Mouse (Mus musculus): ENCODE data around the gene Syngr2.
"Not testable (repeated sequence)": the region's sequence is repeated elsewhere in the genome, so short reads cannot be mapped to it uniquely, and the experiment has no call there.

Gene Syngr2

GRCm38 (mm10) chr11:117832086-117832969 lies 22.9 kb downstream of the Syngr2 start:
- DNase-seq (ENCODE audit: low spot score in 2 of 2), result peak; percentile 36 to 69

DNA sequence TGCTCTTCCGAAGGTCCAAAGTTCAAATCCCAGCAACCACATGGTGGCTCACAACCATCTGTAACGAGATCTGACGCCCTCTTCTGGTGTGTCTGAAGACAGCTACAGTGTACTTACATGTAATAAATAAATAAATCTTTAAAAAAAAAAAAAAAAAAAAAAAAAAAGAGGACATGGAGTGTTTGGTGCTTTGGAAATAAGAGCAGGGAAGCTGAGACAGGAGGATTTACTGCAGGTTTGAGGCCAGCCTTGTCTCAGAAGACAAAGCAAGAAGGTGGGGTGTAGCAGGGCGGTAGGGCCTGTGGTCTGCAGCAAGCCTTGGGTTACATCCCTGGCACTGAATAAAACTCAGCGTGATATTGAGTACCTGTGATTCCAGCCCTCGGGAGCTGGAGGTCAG lies 24.0 kb downstream of the Syngr2 start:
- DNase-seq (ENCODE audit: low spot score in 2 of 2), result not testable (repeated sequence)

- DNase-seq (ENCODE audit: low spot score in 2 of 2), result no peak
Observed at GRCm38 (mm10) chr11:117834086-117834485, 24.6 kb downstream of the Syngr2 start.

GRCm38 (mm10) chr11:117836306-117836705 lies 26.8 kb downstream of the Syngr2 start:
- DNase-seq (ENCODE audit: low spot score in 2 of 2), result no peak

GRCm38 (mm10) chr11:117838572-117838971 lies 29.1 kb downstream of the Syngr2 start:
- DNase-seq (ENCODE audit: low spot score in 2 of 2), result no peak

DNA sequence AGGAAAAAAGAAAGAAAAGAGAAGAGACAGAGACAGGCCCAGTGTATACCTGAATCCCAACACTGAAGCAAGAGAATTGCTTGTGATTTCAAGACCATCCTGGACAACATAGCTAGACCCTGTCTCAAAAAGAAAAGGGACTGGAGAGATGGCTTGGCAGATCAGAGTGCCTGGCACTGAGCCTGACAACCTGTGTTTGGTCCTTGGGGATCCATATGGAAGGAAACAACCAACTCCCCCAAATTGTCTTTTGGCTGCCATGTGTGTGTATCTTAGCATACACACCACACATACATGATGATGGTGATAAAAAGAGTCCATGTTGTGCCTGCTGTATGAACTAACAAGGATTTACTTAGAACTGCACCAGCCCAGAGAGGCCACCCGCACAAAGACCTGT lies 29.6 kb downstream of the Syngr2 start:
- DNase-seq (ENCODE audit: low spot score in 2 of 2), result no peak

GRCm38 (mm10) chr11:117840910-117841309 lies 31.4 kb downstream of the Syngr2 start:
- DNase-seq (ENCODE audit: low spot score in 2 of 2), result no peak

- DNase-seq (ENCODE audit: low spot score in 2 of 2), result no peak
Observed at GRCm38 (mm10) chr11:117843434-117843833, 34.0 kb downstream of the Syngr2 start.

DNA sequence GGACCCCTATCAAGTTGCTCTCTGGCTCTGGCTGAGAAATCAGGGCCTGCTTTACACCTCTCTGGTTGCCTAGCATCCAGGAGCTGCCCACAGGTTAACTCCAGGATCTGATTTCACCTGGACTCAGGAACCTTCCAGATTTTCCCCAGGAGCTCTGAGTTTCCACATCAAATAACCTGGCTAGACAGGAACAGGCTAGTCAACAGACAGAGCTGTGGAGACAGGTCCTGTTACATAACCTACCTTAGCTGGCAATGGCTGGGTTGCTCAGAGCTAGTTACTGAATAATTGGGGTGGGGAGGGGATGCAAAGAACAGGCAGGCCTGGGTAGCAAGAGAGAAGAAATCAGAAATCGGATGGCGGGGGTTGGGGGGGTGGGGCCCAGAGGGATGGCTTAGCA lies 35.5 kb downstream of the Syngr2 start:
- no peak for DNase-seq (ENCODE audit: low spot score in 2 of 2)

DNA sequence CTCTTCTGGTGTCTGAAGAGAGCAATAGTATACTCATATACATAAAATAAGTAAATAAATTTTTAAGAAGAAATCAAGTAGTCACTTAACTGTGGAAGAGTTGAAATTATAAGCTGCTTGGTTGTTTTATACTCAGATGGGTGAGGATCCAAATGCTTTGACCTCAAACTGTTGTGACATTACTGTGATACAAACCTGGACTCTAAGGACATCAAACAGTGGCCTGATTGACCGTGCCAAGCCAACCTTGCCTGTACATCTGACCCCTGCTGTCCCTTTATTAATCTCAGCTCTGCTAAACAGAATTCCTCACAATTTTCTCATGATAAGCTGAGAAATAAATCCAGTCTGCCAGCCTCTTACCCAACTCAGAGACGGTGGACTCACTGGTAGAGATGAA lies 36.2 kb downstream of the Syngr2 start:
- no peak for DNase-seq (ENCODE audit: low spot score in 2 of 2)

GRCm38 (mm10) chr11:117846640-117847039 lies 37.2 kb downstream of the Syngr2 start:
- no peak for DNase-seq (ENCODE audit: low spot score in 2 of 2)

DNA sequence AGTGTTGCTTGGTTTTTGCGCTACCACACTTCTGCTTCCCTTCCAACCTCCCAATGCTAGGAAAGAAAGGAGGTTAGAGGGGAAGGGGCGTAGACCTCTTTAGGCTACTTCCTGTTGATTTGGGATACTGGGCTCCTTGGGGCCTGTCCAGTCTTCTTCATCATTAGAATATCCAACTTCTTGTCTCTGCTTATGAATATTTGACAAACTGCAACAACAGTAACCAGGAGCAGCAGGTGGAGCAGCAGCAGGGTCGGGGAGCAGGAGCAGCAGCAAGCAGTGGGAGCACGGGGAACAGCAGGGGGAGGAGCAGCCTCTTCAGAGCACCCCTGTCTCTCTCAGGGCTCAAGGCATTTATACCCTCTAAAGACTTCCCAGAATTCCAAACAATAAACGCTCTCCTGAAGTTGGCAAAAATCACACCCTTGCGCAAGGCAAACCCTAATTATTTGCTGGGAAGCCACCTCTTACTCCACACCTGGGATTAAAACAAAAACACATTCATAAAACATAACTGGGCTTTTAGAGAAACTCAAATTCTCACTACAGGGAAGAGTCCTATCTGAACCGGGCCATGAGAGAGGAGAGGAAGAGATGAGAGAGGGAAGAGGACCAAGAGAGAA lies 38.2 kb downstream of the Syngr2 start:
- DNase-seq (ENCODE audit: low spot score in 2 of 2), result no peak

DNA sequence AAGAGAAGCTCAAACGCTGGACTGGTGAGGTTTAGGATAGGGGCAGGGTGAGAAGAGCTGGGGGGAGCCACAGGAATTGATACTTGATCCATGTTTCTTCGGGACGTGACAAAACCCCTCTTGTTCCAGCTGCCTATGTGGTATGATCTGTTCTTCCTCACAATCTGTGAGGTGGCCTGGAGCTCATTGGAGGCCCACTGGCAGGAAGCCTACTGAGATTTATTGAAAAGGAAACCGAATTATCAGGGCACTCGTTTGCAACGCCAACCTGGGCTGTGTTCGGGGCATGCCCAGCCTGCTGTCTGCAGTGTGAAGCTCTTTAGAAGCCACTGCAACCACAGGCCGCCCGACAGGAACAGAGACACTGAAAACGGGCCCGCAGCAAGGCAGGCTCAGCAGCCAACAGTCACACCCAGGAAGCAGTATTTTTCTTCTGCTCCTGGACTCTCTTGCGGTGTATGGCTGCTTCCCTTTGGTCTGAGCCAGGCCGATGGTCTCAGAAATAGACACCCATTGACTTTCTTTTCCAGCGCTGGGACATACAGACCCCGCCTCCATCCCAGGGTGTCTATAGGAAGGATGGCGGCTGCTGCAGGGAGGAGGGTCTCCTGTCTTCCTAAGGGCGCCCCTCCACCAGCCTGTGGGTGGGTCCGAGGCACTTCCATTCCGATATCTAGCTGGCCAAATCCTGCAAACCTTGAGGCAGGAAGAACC lies 39.0 kb downstream of the Syngr2 start:
- DNase-seq (ENCODE audit: low spot score in 2 of 2), result no peak

GRCm38 (mm10) chr11:117848985-117849671 lies 39.7 kb downstream of the Syngr2 start, which contains the start of gene Birc5:
TSS of gene Birc5 (plus strand) at chr11:117849251.
- peak; percentile 89 to 97 for DNase-seq (ENCODE audit: low spot score in 2 of 2)

DNA sequence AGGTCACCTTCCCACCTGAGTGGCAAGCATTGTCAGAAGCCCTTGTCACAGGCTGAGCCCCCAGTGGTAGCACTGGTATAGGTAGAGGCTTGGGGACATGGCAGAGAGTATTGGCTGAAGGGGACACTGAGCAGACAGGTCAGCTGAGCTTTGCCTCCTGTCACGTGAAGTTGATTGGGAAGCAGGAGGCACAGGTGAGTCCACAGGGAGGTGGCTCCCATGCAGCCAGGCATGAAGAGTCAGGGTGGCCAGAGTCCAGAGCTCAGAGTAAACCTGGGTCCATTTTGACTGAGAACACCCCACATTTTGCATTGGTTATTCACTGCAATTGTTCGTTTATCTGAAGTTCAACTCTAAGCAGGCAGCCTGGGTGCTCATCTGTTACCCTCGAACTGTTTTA lies 43.4 kb downstream of the Syngr2 start:
- DNase-seq (ENCODE audit: low spot score in 2 of 2), result no peak

GRCm38 (mm10) chr11:117854241-117854640 lies 44.8 kb downstream of the Syngr2 start:
- DNase-seq (ENCODE audit: low spot score in 2 of 2), result no peak

DNA sequence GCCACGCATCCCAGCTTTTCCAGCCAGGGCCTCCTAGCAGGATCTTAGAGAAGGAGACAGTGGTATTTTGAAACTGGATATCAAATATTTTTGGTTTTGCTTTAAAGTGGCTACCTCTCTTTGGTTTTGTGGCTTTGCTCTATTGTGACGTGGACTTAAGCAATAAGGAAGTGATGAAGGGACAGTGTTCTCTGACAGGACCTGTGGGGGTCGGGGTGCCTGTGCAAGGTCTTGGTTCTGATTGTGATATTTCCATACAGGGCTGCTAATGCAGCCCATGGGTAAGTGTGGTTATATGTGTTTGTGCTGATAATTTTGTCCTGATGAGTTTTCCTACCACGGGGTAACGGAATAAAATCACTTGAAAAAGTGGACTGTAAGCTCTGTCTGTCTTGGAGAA lies 45.9 kb downstream of the Syngr2 start:
- DNase-seq (ENCODE audit: low spot score in 2 of 2), result no peak

DNA sequence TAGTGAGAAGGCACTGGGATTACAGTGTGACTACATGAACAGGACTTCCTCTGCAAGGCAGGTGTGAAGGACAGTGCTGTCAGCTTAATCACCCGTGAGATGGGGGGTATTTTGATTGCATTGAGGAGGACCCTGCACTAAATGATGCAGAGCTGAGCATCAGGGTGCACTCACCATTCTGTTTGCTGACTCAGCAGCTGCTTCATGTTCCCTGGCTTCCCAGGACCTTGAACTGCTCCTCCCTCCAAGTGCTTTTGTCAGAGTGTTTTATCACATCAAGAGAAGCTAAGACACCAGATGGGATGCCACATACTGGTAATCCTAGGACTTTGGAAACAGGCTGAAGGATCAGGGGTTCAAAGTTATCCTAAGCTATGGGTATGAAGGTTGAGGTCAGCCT lies 46.5 kb downstream of the Syngr2 start:
- DNase-seq (ENCODE audit: low spot score in 2 of 2), result no peak

DNA sequence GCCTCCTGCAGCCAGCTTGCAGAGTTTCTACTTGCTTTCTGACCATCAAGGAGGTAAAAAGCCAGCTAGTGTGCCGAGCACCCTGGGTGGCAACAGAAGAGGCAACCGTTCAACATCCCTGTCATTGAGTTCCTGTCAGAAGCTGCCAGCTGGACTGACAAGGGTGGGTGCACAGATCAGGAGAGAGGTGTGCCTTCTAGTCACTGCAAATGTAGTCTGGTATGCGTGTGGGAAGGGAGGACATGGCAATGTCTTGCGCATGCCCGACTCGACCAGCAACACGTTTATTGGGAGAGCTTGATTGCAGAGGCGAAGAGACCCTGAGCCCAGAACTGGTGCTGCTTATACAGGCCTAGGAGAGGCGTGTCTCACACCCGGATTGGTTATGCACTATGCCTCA lies 48.0 kb downstream of the Syngr2 start:
- no peak for DNase-seq (ENCODE audit: low spot score in 2 of 2)

DNA sequence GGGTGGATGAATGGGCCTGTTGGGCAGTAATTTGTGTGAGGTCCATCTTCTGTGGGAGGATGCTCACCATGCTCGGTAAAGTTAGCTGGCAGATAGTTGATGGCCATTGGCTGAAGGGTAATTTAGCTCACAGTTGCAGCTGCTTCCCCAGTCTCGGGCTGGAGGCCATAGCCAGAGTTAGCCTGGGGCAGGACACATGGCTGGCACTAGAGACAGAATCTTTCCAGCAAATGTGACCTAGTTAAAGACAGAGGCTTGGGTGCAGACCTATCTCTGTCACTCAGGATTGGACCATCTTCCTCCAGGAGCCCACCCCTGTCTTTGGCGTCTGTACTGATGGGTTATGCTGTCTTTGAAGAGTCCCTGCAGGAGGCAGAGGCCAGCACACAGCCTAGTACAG lies 48.9 kb downstream of the Syngr2 start:
- DNase-seq (ENCODE audit: low spot score in 2 of 2), result no peak

DNA sequence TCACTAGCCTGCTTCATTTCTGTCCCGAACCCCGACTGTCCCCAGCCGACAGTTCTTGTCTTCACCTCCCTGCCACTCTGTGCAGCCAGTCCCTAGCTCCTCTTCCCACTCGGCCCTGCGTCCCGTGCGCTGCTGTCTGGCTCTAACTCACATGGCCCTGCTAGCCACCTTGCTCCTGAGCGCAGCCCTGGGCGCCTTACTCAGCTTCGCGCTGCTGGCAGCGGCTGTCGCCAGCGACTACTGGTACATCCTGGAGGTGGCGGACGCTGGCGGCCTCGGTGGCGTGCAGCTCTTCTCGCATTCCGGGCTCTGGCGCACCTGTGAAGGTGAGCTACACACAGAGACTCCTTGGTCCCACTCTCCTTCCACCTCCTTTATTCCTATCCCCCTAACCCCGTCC lies 51.1 kb downstream of the Syngr2 start, which contains the start of gene Tmem235:
Tmem235 (plus strand) TSS at position 152 of the 400 bp plus-strand sequence.
- DNase-seq (ENCODE audit: low spot score in 2 of 2), result no peak

Data from cerebellum, postnatal 4 days (tissue).